ENCODE assay signal across 10 mouse cellular contexts in genomic region chr13:78186340-78186946, GRCm38 (mm10). TPM values are rescaled to one million over a fixed set of nuclear protein-coding genes. Genes with fewer than 3 reads are reported as not detected.
DNase-seq lines count a peak whose midpoint lies in the region; ATAC-seq and TF ChIP-seq lines count a peak whose summit lies in the region.
"Had no signal": no experiment of that assay in that cellular context is flagged by ENCODE, and none has a peak within 500 bp of the region (broad histone marks: within the 10 kb centered on the region; RNA-seq: fewer than 3 reads in every experiment).

No protein-coding gene starts in this region.

- H3K4me2 ChIP-seq in lung, embryonic 14.5 days = no peak overlapping the region
- H3K4me2 ChIP-seq in forebrain, postnatal 0 days (ENCODE audit: low read depth) = no peak overlapping the region
- no peak overlapping the region for H3K4me2 ChIP-seq in midbrain, postnatal 0 days (ENCODE audit: low read depth, low read length, poor library complexity, severe bottlenecking)
- H3K4me2 ChIP-seq: heart, embryonic 13.5 days; limb, embryonic 15.5 days had no signal

- WGBS in lung, embryonic 14.5 days = 40% methylated on average over 12 of the region's 12 CpGs
- 22% methylated on average over 12 of the region's 12 CpGs for WGBS in forebrain, postnatal 0 days
- 32% methylated on average over 12 of the region's 12 CpGs for WGBS in midbrain, postnatal 0 days

- DNase-seq in embryo, embryonic 10 days (ENCODE audit: low spot score) = peak; percentile 72
- no peak for DNase-seq in embryo, embryonic 11 days
- DNase-seq in lung, embryonic 14.5 days = peak; percentile 34
- DNase-seq in lung, adult 18-20 months = no peak
- no peak for DNase-seq in forebrain, postnatal 0 days
- no peak for DNase-seq in midbrain, postnatal 0 days (ENCODE audit: low spot score)
- DNase-seq in Muller cell, postnatal 12 days (ENCODE audit: inconsistent ontology term) = no peak

- H3K9ac ChIP-seq in lung, embryonic 14.5 days = no peak overlapping the region
- H3K9ac ChIP-seq in forebrain, postnatal 0 days = no peak overlapping the region
- H3K9ac ChIP-seq in midbrain, postnatal 0 days (replicated peaks; ENCODE audit: low read length, poor library complexity, severe bottlenecking) = no peak overlapping the region
- H3K9ac ChIP-seq: heart, embryonic 13.5 days; limb, embryonic 15.5 days had no signal

- no peaks in the 10 kb centered on the region for H3K9me3 ChIP-seq in lung, embryonic 14.5 days (ENCODE audit: low read depth, low read length)
- no peaks in the 10 kb centered on the region for H3K9me3 ChIP-seq in forebrain, postnatal 0 days (ENCODE audit: low read length)
- H3K9me3 ChIP-seq in midbrain, postnatal 0 days (ENCODE audit: low read length) = no peaks in the 10 kb centered on the region
- H3K9me3 ChIP-seq: heart, embryonic 13.5 days; limb, embryonic 15.5 days had no signal

- peak; percentile 49 for TF ChIP-seq CTCF in lung, embryonic 14.5 days (IDR thresholded peaks at IDR 0.05; ENCODE audit: low read depth)
- peak; percentile 48 for TF ChIP-seq CTCF in forebrain, postnatal 0 days (IDR thresholded peaks at IDR 0.05; ENCODE audit: low read depth)
- peak; percentile 48 for TF ChIP-seq CTCF in midbrain, postnatal 0 days (IDR thresholded peaks at IDR 0.05)

- H3K4me1 ChIP-seq in lung, embryonic 14.5 days (ENCODE audit: insufficient read depth) = no peaks in the 10 kb centered on the region
- H3K4me1 ChIP-seq in forebrain, postnatal 0 days (ENCODE audit: insufficient read depth) = 0 out of 2 replicates have a peak, but pooled peaks cover 5% of the 10 kb centered on the region
- H3K4me1 ChIP-seq in midbrain, postnatal 0 days (ENCODE audit: insufficient read depth, low read length) = peaks cover 2% of the 10 kb centered on the region; the same call in 1 of the 2 replicates

- no peak overlapping the region for H3K4me3 ChIP-seq in lung, embryonic 14.5 days (ENCODE audit: low read depth, low read length)
- no peak overlapping the region for H3K4me3 ChIP-seq in forebrain, postnatal 0 days (ENCODE audit: low read depth, low read length)
- no peak overlapping the region for H3K4me3 ChIP-seq in midbrain, postnatal 0 days (ENCODE audit: low read depth, low read length)
- H3K4me3 ChIP-seq: heart, embryonic 13.5 days; limb, embryonic 15.5 days had no signal

- ATAC-seq in lung, embryonic 14.5 days (ENCODE audit: insufficient read depth) = no peak
- ATAC-seq in forebrain, postnatal 0 days = no peak
- ATAC-seq in midbrain, postnatal 0 days (ENCODE audit: low FRiP score) = no peak
- ATAC-seq in inflammation-experienced regulatory T-cells, adult 6 months = no peak

- H3K27ac ChIP-seq in lung, embryonic 14.5 days (ENCODE audit: low read depth) = no peak overlapping the region
- peak overlapping the region; percentile 86 for H3K27ac ChIP-seq in forebrain, postnatal 0 days (ENCODE audit: low read depth, low read length)
- H3K27ac ChIP-seq in midbrain, postnatal 0 days (ENCODE audit: low read depth, low read length) = no peak overlapping the region
- H3K27ac ChIP-seq: heart, embryonic 13.5 days; limb, embryonic 15.5 days had no signal

- peaks cover 73% of the 10 kb centered on the region for H3K27me3 ChIP-seq in lung, embryonic 14.5 days (ENCODE audit: insufficient read depth, low read length)
- H3K27me3 ChIP-seq in forebrain, postnatal 0 days (ENCODE audit: insufficient read depth, low read length) = peaks cover 11% of the 10 kb centered on the region; the same call in 1 of the 2 replicates
- peaks cover 21% of the 10 kb centered on the region for H3K27me3 ChIP-seq in midbrain, postnatal 0 days (ENCODE audit: insufficient read depth, low read length)

- no peaks in the 10 kb centered on the region for H3K36me3 ChIP-seq in lung, embryonic 14.5 days (ENCODE audit: insufficient read depth)
- peaks cover 4% of the 10 kb centered on the region; the same call in 1 of the 2 replicates for H3K36me3 ChIP-seq in forebrain, postnatal 0 days (ENCODE audit: insufficient read depth)
- peaks cover 2% of the 10 kb centered on the region; the same call in 1 of the 2 replicates for H3K36me3 ChIP-seq in midbrain, postnatal 0 days (ENCODE audit: insufficient read depth, low read length)
- H3K36me3 ChIP-seq: limb, embryonic 15.5 days had no signal

RNA-seq across cellular contexts. Expression of gene Nr2f1, which starts 13.1 kb away (rescaled TPM):
- 6.8 and 9.5 TPM in 2 replicates for polyA plus RNA-seq in lung, embryonic 14.5 days (2014; fragmentation: Nextera tagmentation; extraction: Ambion mirVana)
- total RNA-seq in forebrain, postnatal 0 days (2014; rRNA removed) = 161 and 250 TPM in 2 replicates
- 72.9 and 89.1 TPM in 2 replicates for polyA plus RNA-seq in forebrain, postnatal 0 days (2015; fragmentation: Nextera tagmentation; extraction: Ambion mirVana)
- total RNA-seq in midbrain, postnatal 0 days (2014; rRNA removed) = 163 and 184 TPM in 2 replicates
- polyA plus RNA-seq in midbrain, postnatal 0 days (2015; fragmentation: Nextera tagmentation; extraction: Ambion mirVana) = 46.4 and 55.5 TPM in 2 replicates
- not detected for polyA plus RNA-seq in inflammation-experienced regulatory T-cells, adult 6 months (2017; shearing (Covaris generic))

Comparison
In these comparisons a context has a peak if more than half of its experiments do, and no peak if none do; other contexts are left out.
1. DNase-seq: peak in embryo, embryonic 10 days (single experiment) and lung, embryonic 14.5 days (single experiment); none in embryo, embryonic 11 days (single experiment), lung, adult 18-20 months (0 of 2), forebrain, postnatal 0 days (single experiment), midbrain, postnatal 0 days (single experiment) and Muller cell, postnatal 12 days (single experiment).
2. Peak in every context shown above with its lines, with median percentiles within 50 percentile points of each other: CTCF ChIP-seq.